Mouse (Mus musculus) heart, embryonic 10.5 days (tissue): ENCODE data around the gene Plbd2. TPM values are rescaled to one million over a fixed set of nuclear protein-coding genes. Genes with fewer than 3 reads are reported as not detected.
A peak's percentile ranks its signal among the peaks of the same experiment; 100 is the strongest.
"Not testable (repeated sequence)": the region's sequence is repeated elsewhere in the genome, so short reads cannot be mapped to it uniquely, and the experiment has no call there.

Source experiments
- DNase-seq: peaks from one replicate; pipeline ENCODE4 v3.0.0-alpha.2; 2017; ENCODE audit warnings: low spot score
- H3K27ac ChIP-seq: fragments of 300-500 bp; sonication (generic); 2 replicates; pipeline ENCODE4 v1.5.1; 2016; ENCODE audit warnings: mild to moderate bottlenecking
- H3K27me3 ChIP-seq: fragments of 300-500 bp; sonication (generic); 2 replicates; pipeline ENCODE4 v1.6.1; 2016; ENCODE audit warnings: mild to moderate bottlenecking; ENCODE audit not compliant: poor library complexity, insufficient read depth, severe bottlenecking
- H3K36me3 ChIP-seq: fragments of 300-500 bp; sonication (generic); 2 replicates; pipeline ENCODE4 v1.6.1; 2016; ENCODE audit warnings: mild to moderate bottlenecking, moderate library complexity
- H3K4me1 ChIP-seq: fragments of 300-500 bp; sonication (generic); 2 replicates; pipeline ENCODE4 v1.6.1; 2016; ENCODE audit warnings: mild to moderate bottlenecking
- H3K4me3 ChIP-seq: fragments of 300-500 bp; sonication (generic); 2 replicates; pipeline ENCODE4 v1.5.1; 2016; ENCODE audit warnings: mild to moderate bottlenecking, moderate library complexity
- H3K9me3 ChIP-seq: fragments of 300-500 bp; sonication (generic); 2 replicates; pipeline ENCODE4 v1.6.1; 2016; ENCODE audit warnings: mild to moderate bottlenecking, moderate library complexity
- WGBS: fragments of 180-500 bp; shearing (Covaris S2); methylation state at CpG from one replicate; pipeline ENCODE4 v1.1.7; 2016; 5-methylcytosine and 5-hydroxymethylcytosine counted together
- polyA plus RNA-seq: library from polyadenylated mRNA; unstranded; fragments of >200 nt; fragmentation: Nextera tagmentation; extraction: Ambion mirVana; gene quantifications from 2 replicates; pipeline ENCODE4 v1.2.1, GENCODE M21; 2016

Plbd2 gene
- polyA plus RNA-seq, 1 experiment from 2014 or later: 46.6 TPM

DNA sequence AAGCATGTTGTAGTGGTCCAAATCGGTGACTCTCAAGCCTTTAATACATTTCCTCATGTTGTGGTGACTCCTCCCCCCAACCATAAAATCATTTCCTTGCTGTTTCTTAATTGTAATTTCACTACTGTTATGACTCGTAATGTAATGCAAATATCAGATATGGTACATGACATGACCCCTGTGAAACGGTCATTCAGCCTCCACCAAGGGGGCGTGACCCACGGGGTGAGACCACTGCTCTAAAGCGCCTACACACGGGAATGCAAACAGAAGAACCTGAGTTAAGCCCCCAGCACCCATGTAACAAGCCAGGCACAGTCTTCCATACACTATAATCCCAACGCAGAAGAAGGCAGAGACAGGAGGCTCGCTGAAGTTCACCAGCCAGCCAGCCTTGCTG is 2.4 kb upstream of the Plbd2 start:
- Histone ChIP-seq H3K27me3 (no peaks in the 10 kb centered on the region), H3K4me3 (no peak overlapping the region), H3K36me3 (no peaks in the 10 kb centered on the region), H3K9me3 (no peaks in the 10 kb centered on the region; the same call in 1 of the 2 replicates), H3K4me1 (peaks cover 33% of the 10 kb centered on the region), H3K27ac (peak overlapping the region; percentile 59; the same call in 1 of the 2 replicates)
- no peak for DNase-seq
- WGBS: 65% methylated on average over 9 of the region's 9 CpGs

DNA sequence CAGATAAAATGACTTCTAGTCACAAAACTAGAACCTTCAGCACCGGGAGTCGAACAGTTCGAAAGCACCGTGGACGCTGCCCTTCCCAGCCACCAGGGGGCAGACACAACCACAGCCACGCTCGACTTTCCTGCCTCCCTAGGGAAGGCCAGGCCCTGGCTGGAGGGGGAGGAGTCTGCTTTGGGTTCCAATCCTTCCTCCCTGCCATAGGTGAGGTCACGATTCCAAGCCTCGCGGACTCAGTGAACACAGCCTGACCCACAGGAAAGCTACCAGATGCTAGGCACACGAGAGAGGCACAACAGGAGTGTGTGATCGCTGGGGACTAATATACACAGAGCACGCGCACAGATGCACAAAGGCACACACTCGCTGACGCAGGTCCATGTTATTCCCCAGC is 1.9 kb upstream of the Plbd2 start:
- Histone ChIP-seq H3K4me1 (peaks cover 30% of the 10 kb centered on the region), H3K9me3 (no peaks in the 10 kb centered on the region; the same call in 1 of the 2 replicates), H3K36me3 (no peaks in the 10 kb centered on the region), H3K27ac (peak overlapping the region; percentile 59; the same call in 1 of the 2 replicates), H3K27me3 (no peaks in the 10 kb centered on the region), H3K4me3 (peak overlapping the region; percentile 22; the same call in 1 of the 2 replicates)
- peak; percentile 88 for DNase-seq
- WGBS: 26% methylated on average over 16 of the region's 16 CpGs

DNA sequence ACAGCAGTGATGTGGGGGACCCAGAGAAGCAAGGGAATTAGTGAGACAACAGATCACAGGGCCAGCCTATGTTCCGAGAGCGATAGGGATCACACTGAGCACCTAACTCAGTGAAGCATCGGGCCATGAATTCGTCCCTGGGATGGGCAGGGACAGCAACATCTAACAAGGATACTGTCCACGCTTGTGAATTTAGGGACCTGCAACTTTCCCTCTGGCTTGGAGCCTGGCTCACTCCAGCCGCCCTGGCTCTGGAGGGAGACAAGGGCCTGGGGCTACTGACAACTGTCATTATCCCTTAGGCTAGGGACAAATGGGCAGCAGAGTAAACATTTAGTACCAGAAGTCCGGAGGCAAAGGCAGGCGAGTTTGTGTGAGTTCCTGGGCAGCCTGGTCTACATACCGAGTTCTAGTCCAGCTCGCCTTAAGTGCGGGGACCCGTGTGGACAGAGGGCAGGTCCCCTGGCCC is 716 bp downstream of the Plbd2 start:
- peak overlapping the region; percentile 91 for H3K27ac ChIP-seq
- H3K9me3 ChIP-seq: no peaks in the 10 kb centered on the region
- no peaks in the 10 kb centered on the region for H3K27me3 ChIP-seq
- 0 out of 2 replicates have a peak, but pooled peaks cover 2% of the 10 kb centered on the region for H3K36me3 ChIP-seq
- no peak for DNase-seq
- peak overlapping the region; percentile 96 for H3K4me3 ChIP-seq
- WGBS: 5% methylated on average over 12 of the region's 12 CpGs
- peaks cover 24% of the 10 kb centered on the region for H3K4me1 ChIP-seq

DNA sequence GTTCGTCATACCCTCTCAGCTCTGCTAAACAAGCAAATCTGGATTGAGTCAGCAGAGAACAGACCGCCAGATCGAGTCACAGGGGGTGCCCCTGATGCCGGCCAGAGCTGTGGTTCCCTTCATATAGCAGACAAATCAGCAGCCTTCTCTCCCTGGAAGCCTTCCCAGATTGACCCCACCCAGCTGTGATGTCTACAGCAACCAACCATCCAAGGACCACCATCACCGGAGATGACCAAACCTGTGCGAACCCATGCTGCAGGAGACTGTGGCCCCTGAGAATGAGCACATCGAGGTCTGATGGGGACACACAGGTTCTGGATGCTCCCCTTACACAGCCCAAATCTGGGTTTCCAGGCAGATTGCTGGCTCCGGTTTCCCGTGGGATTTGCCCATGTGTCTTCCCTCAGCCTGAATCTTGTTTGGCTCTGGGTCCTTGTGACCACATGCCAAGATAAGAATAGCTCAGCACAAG is 1.2 kb downstream of the Plbd2 start:
- Histone ChIP-seq H3K4me3 (peak overlapping the region; percentile 96), H3K27me3 (no peaks in the 10 kb centered on the region), H3K4me1 (peaks cover 24% of the 10 kb centered on the region), H3K36me3 (peaks cover 5% of the 10 kb centered on the region; the same call in 1 of the 2 replicates), H3K27ac (no peak overlapping the region), H3K9me3 (no peaks in the 10 kb centered on the region)
- WGBS: 61% methylated on average over 9 of the region's 9 CpGs
- no peak for DNase-seq

DNA sequence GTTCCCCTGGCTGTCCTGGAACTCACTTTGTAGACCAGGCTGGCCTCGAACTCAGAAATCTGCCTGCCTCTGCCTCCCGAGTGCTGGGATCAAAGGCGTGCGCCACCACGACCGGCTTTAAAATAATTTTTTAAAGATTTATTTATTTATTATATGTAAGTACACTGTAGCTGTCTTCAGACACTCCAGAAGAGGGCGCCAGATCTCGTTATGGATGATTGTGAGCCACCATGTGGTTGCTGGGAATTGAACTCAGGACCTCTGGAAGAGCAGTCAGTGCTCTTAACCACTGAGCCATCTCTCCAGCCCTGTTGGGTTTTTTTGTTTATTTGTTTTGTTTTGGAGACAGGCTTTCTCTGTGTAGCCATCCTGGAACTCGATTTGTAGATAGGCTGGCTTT is 2.8 kb downstream of the Plbd2 start:
- not testable (repeated sequence) for H3K27ac ChIP-seq, DNase-seq, H3K4me3 ChIP-seq, H3K9me3 ChIP-seq, H3K27me3 ChIP-seq
- H3K36me3 ChIP-seq: peaks cover 16% of the 10 kb centered on the region
- H3K4me1 ChIP-seq: peaks cover 21% of the 10 kb centered on the region
- 83% methylated on average over 9 of the region's 9 CpGs for WGBS

DNA sequence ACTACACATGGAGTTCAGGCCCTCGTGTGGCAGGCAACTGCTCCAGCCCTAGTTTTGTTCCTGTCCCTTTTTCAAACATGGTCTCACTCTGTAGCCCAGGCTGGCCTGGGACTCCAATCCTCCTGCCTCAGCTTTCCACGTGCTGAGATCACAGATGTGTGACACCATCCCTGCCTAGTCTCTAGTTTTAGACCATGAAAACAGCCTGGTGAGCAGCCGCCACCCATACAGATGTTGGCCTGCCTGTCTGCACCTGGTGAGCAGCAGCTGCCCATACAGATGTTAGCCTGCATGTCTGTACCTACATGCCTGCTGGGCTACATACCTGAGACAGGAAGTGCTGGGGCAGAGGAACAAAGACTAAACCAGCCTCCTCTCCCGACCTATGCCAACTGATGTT is 4.2 kb downstream of the Plbd2 start:
- Histone ChIP-seq H3K27me3 (no peaks in the 10 kb centered on the region), H3K27ac (no peak overlapping the region), H3K36me3 (peaks cover 30% of the 10 kb centered on the region), H3K9me3 (no peaks in the 10 kb centered on the region), H3K4me3 (no peak overlapping the region), H3K4me1 (peaks cover 20% of the 10 kb centered on the region)
- DNase-seq: no peak
- WGBS: 76% methylated on average over 4 of the region's 4 CpGs

DNA sequence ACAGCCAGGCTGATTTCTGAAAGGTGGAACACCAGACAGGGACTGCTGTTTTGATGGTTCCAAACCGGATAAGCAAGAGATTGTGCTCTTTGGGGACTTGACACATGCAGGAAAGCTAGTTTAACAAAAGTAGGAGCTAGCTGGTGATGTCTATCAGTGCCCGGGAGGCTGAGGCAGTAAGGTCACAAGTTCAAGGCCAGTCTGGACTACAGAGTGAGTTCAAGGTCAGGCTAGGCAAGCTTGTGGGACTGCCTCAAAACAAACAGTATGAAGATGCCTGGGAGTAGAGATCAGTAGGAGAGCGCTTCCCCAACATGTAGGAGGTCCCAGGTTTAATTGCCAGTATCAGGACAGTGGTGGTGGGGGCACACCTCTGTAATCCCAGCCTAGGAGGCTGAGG is 6.4 kb downstream of the Plbd2 start:
- H3K27me3 ChIP-seq: no peaks in the 10 kb centered on the region
- peaks cover 10% of the 10 kb centered on the region for H3K4me1 ChIP-seq
- peaks cover 51% of the 10 kb centered on the region for H3K36me3 ChIP-seq
- no peak overlapping the region for H3K27ac ChIP-seq
- WGBS: 81% methylated on average over 3 of the region's 3 CpGs
- no peaks in the 10 kb centered on the region for H3K9me3 ChIP-seq
- no peak for DNase-seq
- H3K4me3 ChIP-seq: no peak overlapping the region

DNA sequence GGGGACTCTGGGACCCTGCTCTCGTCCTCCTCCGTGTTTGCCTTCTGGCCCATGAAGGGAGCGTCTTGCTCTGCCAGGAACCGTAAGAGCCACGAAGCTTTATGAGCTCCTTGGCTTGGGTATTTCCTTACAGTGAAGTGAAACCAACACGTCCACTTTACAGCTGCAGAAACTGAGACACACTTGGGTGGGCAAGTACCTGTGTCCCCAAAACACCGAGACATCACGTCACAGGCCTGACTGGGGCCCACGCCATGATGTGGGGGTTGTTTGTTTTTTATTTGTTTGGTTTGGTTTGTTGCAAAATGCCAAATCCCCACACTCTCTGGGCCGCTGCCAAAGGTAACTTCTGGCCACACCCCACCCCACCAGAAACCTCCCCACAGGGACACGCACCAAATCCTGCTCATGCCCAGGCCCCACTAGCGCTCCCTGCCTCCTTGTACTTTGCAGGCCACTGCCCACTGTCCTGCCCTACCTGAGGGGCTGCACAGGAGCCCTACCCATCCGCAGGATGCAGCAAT is 7.7 kb downstream of the Plbd2 start:
- Histone ChIP-seq H3K4me3 (no peak overlapping the region), H3K36me3 (peaks cover 53% of the 10 kb centered on the region), H3K27ac (0 out of 2 replicates have a peak overlapping the region, but pooled peaks have one; percentile 50), H3K4me1 (peaks cover 12% of the 10 kb centered on the region), H3K27me3 (no peaks in the 10 kb centered on the region), H3K9me3 (no peaks in the 10 kb centered on the region)
- WGBS: 87% methylated on average over 13 of the region's 13 CpGs
- no peak for DNase-seq

DNA sequence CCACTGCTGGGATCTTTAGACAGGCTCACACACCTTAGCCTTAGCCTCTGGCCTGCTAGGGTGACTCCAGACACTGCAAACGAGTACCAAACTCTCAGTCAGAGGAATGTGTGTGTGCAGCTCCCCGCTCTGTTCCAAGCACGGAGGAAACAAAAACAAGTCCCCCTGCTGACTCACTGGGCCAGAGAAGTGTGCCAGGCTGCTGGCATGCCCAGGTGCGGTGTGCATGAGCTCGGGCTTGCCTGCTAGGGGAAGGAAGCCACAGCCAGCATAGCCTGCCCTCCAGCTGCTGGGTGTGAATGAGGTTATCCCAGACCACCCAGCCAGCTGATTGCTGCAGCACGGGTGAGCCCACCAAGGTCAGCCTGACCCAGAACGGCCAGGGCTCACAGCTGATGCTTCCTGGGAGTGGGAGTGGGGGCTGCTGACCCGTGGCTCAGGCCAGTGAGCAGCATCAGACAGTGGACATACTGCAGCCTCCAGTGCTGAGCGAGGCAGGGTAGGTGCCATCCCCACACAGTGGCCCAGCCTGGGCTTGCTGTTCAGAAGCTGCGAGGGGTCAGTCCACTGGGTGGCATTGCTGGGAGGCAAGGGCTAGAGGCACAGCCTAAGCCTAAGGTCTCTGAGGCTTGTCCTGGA is 8.2 kb downstream of the Plbd2 start:
- H3K9me3 ChIP-seq: no peaks in the 10 kb centered on the region
- H3K4me3 ChIP-seq: no peak overlapping the region
- peaks cover 56% of the 10 kb centered on the region for H3K36me3 ChIP-seq
- H3K4me1 ChIP-seq: peaks cover 17% of the 10 kb centered on the region
- 67% methylated on average over 10 of the region's 10 CpGs for WGBS
- no peaks in the 10 kb centered on the region for H3K27me3 ChIP-seq
- DNase-seq: no peak
- H3K27ac ChIP-seq: peak overlapping the region; percentile 50; the same call in 1 of the 2 replicates

DNA sequence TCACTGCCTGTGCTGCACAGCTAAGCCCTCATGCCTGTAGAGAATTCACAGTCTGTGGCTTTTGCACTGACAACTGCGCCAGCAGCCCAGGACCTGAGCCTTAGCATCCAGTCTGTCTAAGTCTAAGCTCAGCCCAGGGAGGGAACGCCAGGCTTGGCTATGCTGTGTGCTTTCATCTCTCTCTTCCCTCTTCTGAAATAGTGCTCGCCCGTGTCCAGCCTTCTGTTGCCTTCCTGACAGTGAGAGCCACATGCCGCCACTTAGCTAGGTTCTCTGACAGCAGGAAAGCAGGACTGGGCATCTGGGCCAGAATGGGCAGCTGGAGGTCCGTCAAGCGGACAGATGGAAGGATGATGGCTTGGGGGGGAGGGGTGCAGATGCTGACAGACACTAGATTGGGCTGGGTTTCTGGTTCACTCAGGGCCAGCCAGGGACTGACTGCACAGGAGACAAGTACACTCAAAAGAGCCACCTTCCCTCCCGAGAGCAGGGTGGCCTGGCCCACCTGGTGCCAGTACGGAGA is 9.5 kb downstream of the Plbd2 start:
- Histone ChIP-seq H3K27ac (no peak overlapping the region), H3K9me3 (no peaks in the 10 kb centered on the region), H3K27me3 (no peaks in the 10 kb centered on the region), H3K4me3 (no peak overlapping the region), H3K36me3 (peaks cover 58% of the 10 kb centered on the region), H3K4me1 (peaks cover 17% of the 10 kb centered on the region)
- no peak for DNase-seq
- WGBS: 87% methylated on average over 9 of the region's 9 CpGs

DNA sequence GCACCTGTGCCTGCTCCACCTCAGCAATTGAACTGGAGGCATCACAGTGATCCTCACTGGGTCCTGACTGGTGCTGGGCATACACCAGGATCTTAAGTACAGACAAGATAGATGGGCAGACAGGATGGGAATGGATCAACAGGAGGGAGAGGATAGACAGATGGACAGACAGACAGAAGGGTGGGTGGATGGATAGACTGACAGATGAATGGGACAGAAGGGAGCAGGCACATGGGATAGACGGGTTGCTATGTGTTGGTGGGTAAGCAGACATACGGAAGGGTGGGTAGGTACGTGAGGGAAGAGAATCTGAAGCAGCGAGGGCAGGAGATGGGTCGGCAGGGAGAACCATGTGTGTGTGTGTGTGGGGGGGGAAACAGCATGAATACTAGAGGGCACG is 10.0 kb downstream of the Plbd2 start:
- H3K27ac ChIP-seq: no peak overlapping the region
- peaks cover 17% of the 10 kb centered on the region for H3K4me1 ChIP-seq
- H3K27me3 ChIP-seq: no peaks in the 10 kb centered on the region
- H3K4me3 ChIP-seq: no peak overlapping the region
- WGBS: 89% methylated on average over 6 of the region's 6 CpGs
- no peak for DNase-seq
- H3K9me3 ChIP-seq: no peaks in the 10 kb centered on the region
- H3K36me3 ChIP-seq: peaks cover 58% of the 10 kb centered on the region

DNA sequence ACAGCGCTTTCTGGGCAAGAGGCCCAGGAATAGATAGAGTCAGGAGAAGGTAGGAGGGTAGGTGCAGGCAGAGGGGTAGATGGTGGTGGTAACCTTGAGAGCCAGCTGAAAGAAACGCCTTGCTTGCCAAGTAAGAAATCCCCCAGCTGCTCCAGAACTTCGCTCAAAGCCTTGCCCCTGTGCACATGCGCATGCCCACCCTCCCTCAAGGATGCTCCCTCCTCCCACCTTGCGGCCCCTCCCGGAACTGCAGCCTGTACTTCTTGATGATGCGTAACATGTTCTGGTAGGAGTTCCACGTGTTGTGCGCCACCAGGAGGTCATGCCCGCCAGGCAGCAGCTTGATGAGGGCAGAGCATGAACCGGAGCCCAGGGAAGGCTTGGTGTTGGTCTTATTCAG is 11.0 kb downstream of the Plbd2 start:
- no peak for DNase-seq
- Histone ChIP-seq H3K4me3 (no peak overlapping the region), H3K27ac (no peak overlapping the region), H3K9me3 (no peaks in the 10 kb centered on the region), H3K36me3 (peaks cover 68% of the 10 kb centered on the region), H3K27me3 (no peaks in the 10 kb centered on the region), H3K4me1 (peaks cover 17% of the 10 kb centered on the region)
- 65% methylated on average over 11 of the region's 11 CpGs for WGBS

DNA sequence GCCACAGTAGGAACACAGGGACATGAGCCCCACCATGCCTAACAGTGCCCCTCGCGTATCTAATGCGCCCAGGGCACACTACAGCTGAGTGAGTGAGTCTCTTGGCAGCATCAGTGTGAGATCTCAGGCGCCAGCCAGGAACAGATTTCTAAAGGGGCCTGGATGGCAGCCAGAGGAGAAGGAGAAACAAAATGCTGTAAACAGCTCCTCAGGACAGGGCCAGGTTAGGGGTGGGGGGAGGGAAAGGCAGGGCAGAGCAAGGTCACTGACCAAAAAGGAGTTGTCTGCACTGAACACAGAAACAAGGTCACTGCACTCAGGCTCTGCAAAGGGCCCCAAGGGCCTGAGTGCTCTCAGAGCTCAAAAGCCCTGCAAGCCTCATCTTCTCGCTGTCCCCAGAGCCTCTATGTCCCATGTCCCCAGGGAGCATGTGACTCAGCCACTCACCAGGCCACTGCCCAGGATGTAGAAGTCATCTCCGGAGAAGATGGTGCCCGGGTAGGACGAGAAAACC is 12.7 kb downstream of the Plbd2 start:
- no peak for DNase-seq
- Histone ChIP-seq H3K9me3 (no peaks in the 10 kb centered on the region), H3K27me3 (no peaks in the 10 kb centered on the region), H3K27ac (peak overlapping the region; percentile 77), H3K36me3 (peaks cover 72% of the 10 kb centered on the region), H3K4me1 (peaks cover 17% of the 10 kb centered on the region), H3K4me3 (no peak overlapping the region)
- 67% methylated on average over 8 of the region's 8 CpGs for WGBS
